Mouse (Mus musculus) T-cell, adult 2 months (primary cell): ENCODE data around the gene Fmo6.

Experiments
- DNase-seq: peaks from one replicate; pipeline ENCODE4 v3.0.0; 2022; ENCODE audit warnings: low spot score

Gene Fmo6

DNA sequence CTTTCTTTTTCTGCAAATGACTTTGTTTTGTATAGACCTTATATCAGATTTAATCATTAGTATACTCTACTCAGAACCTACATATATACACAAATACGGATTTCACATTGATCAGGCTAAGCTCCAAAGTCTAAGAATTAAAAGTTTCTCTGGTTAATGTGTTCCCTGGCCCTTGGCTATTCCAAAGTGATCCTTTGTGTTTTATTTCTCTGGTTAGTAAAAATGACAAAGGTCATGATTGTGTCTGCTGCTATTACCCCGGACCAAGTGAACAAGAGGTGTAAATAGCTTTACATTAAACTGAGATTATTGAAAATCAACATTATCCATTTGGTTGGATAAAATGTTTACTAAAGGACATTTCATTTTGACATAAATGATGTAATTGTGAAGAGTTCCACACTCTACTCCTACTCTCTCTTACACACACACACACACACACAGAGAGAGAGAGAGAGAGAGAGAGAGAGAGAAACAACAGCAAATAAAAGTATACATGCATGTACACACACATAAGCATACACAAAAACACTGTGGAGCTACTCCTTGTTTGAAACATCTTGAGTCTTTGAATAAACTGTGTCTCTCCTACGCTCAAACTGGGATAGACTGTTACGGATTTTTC is 22.3 kb downstream of the Fmo6 start:
- no peak for DNase-seq

DNA sequence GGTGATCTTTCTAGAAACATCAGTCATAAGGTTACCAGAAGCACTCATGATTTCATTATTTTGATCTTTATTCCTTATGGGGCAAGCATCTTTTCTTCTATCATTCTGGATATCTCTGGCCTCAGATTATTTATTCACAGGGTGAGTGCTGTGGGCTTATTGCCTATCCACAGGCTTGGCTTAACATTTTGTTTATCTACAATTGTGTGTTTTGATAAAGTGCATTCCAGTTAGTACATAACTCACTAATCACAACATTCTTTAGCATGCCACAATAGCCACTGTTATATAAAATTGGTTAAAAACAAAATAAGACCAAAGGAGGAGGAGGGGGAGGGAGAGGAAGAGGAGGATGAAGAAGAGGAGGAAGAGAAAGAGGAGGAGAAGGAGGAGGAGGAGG is 25.2 kb downstream of the Fmo6 start:
- no peak for DNase-seq

DNA sequence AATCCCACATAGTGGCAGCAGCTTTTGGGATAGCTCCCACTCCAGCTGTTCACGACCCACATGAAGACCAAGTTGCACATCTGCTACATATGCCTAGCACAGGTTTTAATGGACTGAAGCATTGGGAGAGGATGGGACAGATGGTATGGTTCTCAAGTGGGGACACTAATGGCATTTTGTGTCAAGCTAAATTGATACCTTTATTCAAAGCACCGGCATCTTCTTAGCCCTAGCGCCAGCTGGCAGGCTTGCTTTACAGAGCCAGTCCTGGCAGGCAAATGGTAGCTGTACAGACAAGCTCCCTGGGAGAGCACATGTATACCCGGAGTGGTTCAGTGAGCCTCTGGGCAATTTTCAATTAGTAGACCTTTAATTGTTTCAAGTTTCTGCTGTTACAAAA is 35.4 kb downstream of the Fmo6 start:
- no peak for DNase-seq

DNA sequence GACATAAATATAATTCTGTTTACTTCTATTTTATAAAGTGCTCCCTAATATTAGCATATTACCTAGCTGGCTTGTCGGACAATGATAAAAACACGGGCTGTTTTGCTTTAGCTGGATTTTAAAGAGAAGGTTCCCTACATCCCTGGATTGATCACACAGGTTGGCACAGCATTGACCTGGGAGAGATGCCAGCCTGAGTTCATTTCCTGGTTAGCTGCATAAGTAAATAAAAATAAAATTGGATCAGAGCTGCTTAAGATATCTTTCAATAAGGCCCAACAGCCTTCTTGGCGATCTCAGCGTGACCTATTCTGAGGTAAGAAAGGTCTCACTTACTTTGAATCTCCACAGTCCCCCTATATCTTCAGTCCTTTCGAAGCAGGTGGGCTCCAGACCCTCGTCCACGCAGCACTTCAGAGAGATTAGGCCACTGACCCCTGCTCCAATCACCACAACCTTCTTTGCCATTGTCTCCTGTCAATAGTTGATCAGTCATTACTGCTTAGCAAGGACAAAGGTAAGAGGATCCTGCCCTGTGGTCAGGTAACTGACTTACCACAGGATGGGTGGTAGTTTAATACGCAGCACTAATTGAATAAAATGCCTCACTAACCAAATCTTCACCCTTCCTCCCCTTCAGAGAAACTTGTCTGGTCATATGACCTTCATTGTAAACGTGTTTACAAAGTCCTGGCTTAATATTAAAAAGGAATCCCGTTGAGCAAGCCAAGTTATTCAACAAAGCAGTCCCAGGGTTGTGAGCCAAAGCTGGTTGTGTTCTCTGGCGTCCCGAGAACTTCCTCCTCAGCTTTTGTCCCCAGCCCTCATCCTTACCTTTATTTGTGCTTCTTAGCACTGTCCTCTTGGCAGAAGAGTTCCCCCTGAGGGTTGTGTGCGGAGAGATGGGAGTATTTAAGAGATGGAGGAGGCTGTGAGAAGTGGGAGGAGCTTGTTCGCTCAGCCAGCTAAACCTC is 39.2 kb downstream of the Fmo6 start, which contains the start of gene Fmo2:
TSS of gene Fmo2 (minus strand) at position 889 of the 974 bp plus-strand sequence.
- DNase-seq, result no peak

DNA sequence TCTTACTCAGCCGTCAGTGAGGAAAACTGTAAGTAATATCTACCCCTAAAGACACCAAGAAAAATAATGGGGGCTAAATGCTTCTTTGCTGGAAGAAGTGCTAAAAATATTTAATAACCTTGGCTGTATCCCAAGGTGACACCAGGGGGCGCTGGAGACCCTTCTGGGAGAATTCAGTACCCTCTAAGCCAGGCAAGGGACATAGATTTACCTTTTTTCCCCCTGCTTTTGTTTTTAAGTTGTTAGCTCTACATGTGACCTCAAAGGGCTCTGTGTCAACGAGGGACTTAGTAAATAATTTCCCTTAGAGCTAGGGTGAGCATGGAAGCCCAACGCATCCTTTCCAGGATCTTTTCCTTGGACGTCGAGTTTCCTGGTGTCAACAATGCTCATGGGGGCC is 41.4 kb downstream of the Fmo6 start:
- peak; percentile 2 for DNase-seq

DNA sequence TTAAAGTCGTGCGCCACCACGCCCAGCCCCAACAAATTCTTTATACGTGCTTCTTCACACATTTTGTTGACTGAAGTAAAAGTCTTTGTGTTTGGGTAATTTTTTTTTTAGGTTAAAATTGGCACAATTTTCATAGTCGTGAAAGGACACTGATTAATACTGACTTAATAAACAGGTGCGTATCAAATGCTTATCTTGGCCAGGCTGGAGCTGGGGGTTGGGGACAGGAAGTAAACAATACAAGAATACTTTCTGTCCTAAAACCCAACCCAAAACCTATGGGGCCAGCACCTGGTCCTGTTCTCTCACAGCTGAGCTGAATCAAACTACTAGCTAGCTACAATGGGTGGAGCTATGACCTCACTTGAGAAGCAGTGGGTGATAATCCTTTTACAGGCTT is 44.3 kb downstream of the Fmo6 start:
- DNase-seq, result no peak

DNA sequence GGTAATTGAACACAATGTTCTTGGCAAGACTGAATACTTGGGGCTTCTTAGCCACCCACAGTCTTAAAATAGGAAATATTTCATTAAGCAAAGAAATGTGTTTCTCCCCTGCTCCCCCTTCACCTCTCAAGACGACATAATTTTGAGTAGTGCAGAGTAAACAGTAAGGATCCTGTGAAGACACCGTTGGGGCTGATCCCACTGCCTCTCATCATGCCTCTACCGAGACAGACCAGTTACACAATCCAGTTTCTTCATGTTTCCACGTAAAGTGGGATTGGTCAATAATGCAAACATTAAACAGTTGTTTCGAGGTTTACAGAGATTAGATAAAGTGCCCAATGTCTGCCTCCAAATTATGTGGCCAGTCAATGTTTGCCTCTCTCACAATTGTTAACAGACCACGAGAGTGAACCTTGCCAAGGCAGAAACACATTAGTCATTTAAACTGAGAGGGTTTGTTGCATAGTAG is 45.3 kb downstream of the Fmo6 start:
- no peak for DNase-seq

DNA sequence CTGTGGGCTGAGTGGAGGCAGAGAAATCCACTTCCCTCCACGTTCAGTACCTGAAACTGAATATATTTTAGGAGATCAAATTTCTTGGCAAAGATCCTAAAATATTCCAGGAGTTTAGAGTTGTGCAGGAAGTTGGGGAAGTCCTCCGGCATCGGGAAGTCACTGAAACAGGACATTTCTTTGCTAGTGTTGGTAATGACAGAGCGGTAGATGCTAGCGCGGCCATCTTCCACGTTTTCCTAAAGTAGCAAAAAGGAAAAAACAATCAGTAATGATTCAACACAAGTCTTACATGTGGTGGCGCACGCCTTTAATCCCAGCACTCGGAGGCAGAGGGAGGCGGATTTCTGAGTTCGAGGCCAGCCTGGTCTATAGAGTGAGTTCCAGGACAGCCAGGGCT is 48.7 kb downstream of the Fmo6 start:
- no peak for DNase-seq

DNA sequence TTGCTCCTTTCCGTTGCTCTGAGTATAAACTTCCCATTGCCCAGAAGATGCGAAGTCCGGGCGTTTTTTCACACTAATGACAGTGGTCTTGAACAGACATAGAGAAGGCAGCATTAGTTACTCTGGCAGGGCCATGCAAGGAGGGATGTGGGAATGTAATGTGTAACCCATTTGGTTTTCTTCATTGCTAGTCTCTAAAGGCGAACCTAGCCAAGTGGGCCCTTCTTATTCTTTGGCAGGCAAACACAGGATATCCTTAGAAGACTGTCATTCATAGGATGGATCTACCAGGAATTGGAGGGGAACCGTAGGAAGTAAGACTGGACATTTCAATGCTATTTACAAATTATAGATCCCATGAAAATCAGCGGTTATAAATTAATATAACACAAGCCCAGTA is 49.7 kb downstream of the Fmo6 start:
- DNase-seq, result no peak

DNA sequence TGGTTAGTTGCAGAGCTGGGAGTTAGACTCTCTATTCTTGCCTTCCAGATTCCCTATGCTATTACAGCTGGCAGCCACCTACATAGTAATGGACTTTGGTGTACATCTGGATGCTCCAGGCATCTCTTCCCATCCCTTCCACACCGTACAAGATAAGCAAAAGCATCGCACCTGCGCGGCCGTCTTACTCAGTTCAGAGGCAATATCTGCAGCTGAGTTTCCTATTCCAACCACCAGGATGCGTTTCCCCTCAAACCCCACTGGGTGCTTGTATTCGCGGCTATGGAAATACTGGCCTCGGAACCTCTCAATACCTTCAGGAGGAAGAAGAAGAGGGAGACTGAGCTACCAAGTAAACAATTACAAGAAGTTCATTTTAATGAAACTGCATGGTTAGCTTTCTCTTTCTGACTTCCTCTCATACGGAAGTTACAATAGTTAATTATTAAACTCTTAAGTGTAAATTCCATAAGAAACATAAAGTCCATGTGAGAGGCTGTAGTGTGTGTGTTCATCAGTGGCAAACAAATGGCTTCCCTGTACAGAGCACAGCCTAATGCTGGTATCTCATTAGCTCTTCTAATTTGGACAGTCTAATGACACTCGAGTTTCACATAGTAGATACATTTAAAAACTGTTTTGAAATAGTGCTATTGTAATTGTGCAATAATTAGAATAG is 51.0 kb downstream of the Fmo6 start:
- no peak for DNase-seq

DNA sequence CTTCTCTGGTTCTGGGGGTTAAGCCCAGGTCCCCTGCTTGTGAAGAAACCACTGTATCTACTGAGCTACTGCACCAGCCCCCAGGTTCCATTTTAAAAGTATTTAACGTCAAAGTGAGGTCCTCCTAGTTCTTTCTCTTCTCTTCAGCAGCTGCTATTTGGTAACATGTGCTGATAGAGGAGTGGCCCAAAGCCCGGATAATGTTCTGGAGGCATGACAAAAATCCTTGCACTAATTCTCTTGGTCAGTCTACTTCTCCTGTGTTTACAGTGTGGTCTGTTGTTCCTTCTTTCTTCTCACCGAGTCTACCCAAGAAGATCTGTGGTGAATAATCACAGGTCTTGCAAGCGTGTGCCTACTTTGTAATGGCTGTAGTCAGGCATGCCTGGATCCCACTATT is 54.6 kb downstream of the Fmo6 start:
- DNase-seq, result no peak

DNA sequence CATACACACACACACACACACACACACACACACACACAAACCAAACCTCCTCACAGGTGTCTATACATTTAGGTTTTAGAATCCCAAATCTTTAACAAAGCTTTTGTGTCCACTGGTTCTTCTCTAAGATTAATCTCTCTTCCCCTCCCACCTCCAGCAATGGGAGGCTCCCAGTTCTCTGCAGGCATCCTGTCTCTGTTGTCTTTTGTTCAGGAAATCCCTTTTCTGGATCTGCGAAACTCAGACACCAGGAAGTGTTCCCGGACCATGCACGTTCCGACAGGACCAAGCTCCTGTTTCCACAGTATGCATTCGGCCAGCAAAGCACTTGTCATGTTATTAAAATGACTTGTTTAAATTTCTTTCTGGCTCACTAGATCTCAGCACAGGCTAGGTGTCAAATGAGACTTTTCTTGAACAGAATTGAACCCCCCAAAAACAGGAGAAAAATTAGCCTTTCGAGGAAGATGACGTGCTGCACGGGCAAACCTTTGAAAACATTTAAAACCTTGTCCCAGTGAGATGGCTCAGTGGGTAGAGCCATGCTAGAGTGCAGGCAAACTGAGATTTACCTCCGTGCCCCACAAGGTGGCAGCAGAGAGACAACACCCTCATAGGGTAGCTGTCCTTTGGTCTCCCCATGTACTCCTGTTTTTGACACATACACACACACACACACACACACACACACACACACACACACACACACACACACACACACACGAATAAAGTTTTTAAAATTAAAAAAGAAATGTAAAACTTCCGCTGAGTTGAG is 57.5 kb downstream of the Fmo6 start:
- peak; percentile 18 for DNase-seq

DNA sequence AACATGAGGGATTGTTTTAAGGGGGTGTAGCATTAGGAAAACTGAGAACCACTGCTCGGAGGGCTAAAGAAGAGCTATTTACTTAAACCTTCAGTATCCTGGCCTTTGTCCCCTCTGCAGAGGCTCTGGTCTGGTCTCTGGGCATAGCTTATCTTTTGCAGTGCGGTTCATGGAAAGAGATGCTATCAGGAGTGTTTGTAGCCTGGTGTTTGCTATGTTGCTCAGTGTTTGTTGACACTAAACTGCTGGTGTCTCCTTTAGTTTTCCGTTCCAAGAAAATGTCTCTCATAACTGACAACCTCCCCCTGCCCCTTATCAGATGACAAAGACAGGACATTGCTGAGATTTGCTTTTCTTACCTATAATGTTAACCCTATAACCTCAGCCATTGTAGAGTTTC is 62.2 kb downstream of the Fmo6 start:
- DNase-seq, result no peak

DNA sequence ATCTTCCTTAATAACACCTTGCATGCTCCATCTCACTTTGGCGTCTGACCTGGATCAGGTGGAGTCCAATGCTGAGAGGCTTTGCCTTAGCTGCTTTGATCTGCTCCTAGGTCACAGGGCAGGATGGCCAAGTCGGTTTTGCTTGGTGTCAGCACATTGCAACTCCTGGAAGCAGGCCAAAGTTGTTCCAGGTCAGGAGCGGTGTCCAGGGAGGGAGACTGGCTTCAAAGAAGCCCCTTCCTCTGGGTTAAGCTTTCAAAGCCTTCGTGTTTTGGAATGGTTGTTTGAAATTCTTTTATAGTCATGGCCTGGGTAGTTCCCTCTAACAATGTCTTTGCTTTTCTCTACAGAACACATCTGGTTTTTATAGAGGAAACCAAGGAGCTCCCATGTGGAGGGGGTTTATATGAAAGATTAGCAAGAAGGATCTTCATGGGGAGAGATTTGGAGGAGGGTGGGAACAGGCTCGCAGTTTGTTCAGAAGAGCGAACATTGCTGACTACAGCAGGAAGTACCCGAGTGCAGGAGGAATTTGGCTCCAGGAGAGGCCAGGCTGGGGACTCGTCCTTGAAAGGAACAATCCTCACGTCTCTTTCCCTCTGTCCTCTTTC is 65.5 kb downstream of the Fmo6 start:
- no peak for DNase-seq

DNA sequence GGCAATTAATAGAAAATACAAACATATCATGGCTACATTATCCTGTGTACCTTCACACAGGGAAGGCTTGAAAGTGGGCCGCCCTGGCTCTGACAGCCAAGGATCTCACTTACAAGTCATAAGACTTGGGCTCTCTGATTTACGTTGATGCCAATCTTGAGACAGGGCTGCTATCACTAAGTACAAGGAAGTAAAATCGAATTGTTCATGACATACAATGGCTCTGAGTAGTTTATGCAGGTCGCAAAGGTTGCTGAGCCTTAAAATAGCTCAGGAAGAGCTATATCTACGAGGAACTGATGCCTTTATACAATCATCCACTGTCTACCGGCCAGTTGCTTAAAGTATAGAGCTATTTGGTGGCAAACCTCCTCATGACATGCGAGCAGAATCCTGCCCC is 66.3 kb downstream of the Fmo6 start:
- no peak for DNase-seq

DNA sequence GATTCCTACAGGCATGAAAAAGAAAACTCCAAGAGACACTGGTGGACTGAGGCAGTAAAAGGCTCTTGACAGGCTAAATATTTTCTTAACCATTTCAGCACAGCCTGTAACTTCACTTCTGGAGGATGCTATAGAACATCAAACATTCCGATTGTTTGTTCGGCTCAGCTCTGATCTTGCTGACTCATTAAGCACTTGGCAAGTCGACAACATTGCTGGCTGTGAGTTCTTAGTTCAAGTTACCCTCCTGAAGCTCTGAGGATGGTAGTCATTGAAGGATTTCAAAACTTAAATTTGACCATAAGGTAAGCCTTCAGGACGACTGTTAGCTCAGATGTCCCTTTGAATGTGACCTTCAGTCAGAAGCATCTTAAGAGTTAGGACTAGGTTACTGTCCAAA is 69.9 kb downstream of the Fmo6 start:
- DNase-seq, result no peak
